Mouse (Mus musculus) heart, postnatal 10 days (tissue): ENCODE data around the gene Ctnnbip1. TPM values are rescaled to one million over a fixed set of nuclear protein-coding genes. Genes with fewer than 3 reads are reported as not detected.
A peak's percentile ranks its signal among the peaks of the same experiment; 100 is the strongest.

Experiments
- DNase-seq, 2 experiments: peaks; one replicate each; pipeline ENCODE4 v3.0.0; 2021
- intact Hi-C: fragments of 180-260 bp; cut with DNase I; formaldehyde crosslinking; loops from one replicate; pipeline ENCODE4 v1.15.1; 2025
- total RNA-seq, 2 experiments: library from RNA; stranded (reverse); gene quantifications; 2 replicates each; pipeline ENCODE4 v1.2.3; 2021

The Ctnnbip1 gene
- total RNA-seq, 2 experiments from 2014 or later: 57.2 to 63.7 TPM

DNA sequence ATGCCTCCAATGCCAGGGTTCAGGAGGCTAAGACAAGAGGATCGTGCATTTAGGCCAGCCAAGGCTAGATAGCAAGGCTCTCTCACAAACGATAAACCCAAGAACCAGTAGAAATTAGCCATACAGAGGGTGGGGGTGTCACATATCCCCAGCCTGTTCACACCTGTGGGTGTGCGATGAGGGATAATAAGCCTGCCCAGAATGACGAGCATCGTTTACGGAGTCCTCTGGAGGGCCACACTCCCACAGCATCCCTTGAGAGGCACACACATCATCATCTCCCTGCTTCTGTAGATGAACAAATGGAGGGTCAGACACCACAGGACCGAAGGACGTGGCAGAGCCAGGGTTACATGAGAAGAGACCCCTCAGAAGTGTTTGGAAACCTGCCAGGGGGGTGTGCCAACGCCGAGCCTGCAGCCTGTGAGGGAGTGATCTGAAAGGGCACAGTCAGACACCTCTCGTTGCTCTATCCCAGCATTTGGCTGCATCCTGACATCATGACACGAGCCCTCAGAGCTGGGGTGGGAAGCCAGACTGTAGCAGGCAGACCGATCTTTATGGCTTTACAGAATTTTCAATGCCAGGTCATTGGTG, 60.1 kb downstream of the Ctnnbip1 start:
- intact Hi-C loops: no loop called here
- DNase-seq: no peak

DNA sequence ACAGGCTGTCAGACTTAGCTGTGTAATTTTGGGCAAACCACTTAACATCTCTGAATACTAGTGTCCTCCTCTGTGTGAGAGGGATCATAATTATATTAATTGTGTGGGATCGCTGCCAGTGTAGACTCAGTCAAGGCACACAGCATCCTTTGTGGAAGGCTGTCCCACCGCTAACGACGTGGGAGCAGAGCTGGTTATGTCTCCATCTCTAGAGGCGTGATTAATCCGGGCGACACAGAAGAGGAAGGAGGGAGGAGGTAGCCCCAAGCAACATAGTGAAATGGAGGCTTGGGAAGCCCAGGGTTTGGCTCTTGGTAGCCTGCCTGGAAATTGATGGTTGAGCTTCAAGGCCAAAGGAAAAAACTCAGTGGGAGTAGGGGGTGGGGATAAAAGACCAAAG, 60.8 kb downstream of the Ctnnbip1 start:
- intact Hi-C loops: no loop called here

DNA sequence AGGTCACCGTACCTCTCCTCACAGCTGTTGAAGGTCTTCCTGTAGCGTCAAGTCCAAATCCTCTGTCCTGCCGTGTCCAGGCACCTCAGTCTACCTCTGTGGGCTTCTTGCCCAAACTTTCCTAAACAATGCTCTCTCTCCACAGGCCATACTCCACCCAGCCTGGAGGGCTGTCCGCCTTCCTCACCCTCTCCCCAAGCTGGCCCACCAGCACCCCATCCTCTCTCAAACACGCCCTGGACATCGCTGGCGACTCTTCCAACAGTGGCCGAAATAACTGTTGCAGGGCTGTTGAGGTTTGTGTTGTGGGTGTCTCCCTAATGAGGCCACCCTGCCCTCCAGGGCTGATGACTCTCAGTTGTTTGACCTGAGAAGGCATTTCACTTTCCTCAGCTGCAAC, 67.2 kb downstream of the Ctnnbip1 start:
- intact Hi-C loops: no loop called here
- no peak for DNase-seq

More for the DNA sequence above, 60.8 kb downstream of the Ctnnbip1 start:
- DNase-seq: no peak

DNA sequence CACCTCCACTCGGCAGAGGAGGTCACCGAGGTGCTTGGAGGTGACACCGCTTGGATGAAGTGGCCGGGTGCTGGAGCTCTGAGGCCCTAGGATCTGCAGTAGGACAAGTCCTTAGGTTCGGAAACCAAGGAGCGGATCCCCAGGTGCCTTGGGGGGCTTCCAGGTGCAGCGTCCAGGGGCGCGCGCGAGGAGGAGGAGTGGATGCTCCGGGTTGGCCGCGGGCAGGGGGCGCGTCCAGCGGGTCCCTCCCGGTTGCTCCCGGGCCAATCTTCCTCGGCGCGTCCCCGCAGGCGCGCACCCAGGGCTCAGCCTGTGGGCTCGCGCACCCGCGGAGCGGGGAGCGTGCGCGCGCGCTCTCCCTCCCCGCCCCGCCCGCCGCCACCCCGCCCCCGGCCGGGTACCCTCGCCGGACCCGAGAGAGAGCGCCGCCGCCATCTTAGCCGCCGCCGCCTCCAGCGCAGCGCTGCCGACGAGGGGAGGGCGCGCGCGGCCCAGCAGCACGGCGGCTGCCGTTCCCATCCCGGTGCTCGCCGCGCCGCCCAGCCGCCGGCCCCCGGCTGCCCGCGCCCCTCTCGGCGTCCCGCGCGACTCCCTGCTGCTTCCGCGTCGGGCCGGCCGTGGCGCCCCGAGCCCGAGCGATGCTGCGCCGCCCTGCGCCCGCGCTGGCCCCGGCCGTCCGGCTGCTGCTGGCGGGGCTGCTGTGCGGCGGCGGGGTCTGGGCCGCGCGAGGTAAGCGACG, 68.2 kb downstream of the Ctnnbip1 start, which contains the start of gene Clstn1:
TSS of gene Clstn1 (plus strand) at position 425 of the 739 bp plus-strand sequence.
- intact Hi-C loops: no loop called here
- DNase-seq: peak; percentile 64 to 75

DNA sequence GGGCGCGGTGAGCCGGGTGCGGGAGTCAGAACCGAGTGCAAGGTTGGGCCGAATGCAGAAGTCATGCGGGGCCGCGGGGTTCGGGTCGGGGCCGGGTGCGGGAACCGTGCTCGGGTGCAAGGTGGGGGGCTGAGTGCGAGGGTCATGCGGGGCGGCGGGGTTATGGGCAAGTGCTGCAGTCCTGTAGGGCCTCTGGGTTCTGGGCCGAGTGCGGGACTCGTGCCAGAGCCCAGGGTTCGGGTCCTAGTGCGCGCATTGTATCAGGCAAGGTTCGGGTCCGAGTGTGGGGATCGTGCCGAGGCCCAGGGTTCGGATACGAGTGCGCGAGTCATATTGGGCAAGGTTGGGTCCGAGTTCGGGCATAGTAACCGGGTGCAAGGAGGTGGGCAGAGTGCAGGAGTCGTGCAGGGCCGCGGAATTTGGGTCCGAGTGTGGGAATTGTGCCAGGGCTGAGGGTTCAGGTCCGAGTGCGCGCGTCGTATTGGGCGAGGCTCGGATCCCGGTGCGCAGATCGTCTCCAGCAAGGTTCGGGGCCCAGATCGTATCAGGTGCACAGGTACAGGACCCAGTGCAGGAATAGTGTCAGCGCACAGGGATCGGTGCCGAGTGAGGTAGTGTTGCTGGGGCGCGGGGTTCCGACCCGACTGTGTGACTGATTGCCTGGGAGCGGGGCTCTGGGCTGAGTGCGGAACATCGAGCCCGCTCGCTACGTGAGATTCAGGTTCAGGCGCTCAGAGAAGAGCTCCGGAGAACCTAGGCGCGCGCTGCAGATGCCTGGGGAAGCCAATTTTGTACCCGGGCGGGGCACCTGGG, 69.0 kb downstream of the Ctnnbip1 start:
- intact Hi-C loops: no loop called here
- peak; percentile 52 to 54 for DNase-seq

DNA sequence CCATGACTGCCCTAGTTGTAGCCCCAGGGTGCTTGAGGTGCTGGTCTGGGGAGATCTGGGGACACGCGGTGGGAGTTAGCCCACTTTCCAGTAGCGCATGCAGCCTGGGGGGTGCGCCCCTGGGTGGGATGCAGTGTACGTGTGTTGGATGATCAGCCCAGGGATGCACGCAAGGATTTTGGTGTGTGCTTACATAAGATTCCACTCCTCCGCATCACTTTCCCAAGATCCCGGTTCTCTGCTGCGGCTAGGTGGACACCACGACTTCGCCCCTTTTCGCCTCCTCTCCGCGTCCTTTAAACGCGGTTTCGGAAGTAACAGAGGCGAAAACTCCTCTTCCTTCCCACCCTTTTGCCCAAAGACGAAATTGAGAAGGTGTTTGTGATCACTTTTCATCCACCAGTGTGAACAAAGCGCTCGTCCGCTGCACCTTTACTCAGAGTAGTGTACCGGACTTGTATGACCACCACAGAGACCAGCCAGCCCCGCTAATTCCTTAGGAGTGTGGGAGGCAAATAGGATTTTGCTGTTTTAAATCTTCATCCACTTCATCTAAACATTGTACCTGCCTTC, 69.6 kb downstream of the Ctnnbip1 start:
- intact Hi-C loops: loop anchor here (2.0 kb wide), 1 partner anchor 23 kb away; no protein-coding TSS in a partner anchor
- no peak for DNase-seq

DNA sequence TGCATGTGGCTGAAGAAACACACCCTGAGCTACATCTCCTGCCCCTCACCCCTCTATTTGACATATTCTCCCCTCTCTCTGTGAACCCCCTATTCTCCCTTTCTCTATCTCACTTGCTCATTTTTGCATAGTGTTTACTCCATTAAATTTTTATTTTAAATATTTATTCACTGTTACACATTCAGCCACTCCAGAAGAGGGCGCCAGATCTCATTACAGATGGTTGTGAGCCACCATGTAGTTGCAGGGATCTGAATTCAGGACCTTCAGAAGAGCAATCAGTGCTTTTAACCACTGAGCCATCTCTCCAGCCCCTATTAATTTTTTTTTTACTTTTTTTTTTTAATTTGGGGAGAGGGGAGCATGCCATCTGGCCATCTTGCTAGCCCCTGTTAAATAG, 72.2 kb downstream of the Ctnnbip1 start:
- no peak for DNase-seq
- intact Hi-C loops: no loop called here

DNA sequence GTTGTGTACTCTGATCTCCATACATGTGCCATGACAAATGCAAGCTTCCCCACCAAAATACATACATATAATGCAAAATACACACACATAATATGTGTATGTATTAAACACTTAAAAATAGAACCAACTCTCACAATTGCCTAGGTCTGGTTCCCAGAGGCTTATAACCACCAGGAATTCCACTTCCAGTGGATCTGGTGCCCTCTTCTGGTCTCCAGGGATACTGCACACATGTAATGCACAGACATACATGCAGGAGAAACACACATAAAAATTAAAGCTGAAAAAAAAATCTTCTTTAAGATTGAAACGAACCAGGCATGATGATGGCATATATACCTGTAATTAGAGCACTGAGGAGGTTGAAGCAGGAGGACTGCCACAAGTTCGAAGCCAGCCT, 73.5 kb downstream of the Ctnnbip1 start:
- intact Hi-C loops: no loop called here
- DNase-seq: no peak

DNA sequence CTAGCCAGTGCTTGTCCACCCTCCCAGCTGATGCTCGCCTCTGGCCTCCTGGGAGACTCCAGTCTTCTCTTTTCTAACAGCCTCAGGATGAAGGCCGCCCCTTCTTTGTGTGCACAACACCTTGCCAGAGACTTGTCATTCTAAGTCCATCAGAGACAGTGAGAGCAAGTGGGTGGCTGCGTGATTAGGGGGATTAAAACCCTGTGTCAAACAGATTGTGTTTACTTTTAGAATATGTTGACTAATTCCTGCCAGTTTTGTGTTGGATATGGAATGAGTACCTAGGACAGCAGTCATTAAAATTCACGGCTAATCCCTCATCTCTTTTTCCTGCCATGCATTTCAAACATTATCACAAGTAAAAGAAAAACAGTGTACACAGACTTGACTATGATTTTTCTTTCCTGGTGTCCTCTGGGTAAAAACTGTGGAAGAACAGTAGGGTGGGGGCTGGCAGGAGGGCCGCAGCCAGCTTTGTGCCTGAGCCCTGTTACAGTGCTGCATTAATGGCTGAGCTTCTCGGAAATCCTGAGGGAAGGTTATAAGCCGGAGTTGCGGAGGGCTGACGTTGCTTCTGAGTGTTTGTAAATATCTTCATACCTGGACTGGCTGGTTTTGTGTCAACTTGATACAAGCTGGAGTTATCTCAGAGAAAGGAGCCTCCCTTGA, 77.0 kb downstream of the Ctnnbip1 start:
- no peak for DNase-seq
- intact Hi-C loops: no loop called here

DNA sequence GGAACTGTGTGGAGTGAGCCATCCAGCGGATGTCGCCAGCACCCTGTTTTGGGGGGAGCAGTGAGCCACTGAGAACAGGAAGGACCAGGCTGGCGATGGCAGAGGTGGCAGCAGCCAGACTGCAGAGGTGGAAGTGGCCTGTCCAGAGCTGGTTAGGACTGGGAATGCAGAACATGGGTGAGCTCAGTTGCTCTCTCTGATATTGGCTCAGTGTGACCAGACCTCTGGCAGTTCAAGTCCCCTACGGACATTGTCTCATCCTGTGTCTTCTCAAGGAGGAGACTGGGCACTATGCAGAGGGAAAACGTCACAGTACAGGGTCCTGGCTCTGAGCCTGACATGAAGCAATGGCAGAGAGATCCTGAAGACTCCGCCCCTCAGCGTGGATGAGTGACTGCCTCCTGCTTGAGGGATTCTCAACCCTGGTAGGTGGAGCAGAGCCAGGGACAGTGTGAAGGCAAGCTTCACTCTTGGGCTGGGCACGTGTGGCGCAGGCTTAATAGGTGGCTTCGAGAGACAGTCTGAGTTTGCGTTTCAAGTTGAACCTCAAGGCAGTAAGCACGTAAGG, 79.7 kb downstream of the Ctnnbip1 start:
- DNase-seq: peak in 1 of 2 experiments; percentile 33
- intact Hi-C loops: no loop called here

DNA sequence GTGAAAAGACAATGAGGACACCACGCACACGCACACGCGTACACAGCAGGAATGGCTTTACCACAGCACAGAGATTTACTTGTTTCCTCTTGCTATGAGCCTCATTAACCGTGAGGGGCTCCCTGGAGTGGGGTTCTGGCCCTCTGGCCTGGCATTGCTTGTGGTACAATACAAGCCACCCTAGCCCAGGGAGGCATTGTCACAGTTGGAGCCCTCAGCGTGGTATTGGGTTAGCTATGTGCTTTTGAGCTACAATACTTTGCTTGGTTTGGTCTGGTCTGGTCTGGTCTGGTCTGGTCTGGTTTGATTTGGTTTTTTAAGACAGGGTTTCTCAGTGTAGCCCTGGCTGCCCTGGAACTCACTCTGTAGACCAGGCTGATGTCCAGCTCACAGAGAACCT, 81.5 kb downstream of the Ctnnbip1 start:
- intact Hi-C loops: no loop called here

DNA sequence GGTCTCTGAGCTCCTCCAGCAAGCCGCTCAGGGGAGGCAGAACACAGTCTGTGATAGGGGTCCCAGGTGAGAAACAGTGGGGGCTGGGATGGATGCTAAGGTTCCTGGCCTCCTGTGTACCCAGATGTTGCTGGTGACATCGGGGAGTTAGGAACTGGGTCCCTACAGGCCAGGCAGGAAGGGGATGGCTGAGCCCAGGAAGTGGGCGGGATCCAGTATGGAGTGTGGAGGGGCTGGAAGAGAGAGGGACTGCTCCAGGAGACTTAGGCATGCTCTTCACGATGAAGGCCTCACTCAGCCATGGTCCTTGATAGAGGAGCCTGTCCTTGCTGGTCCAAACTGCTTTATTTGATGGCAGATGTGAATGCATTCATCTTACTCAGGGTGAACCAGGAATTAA, 82.1 kb downstream of the Ctnnbip1 start:
- DNase-seq: no peak
- intact Hi-C loops: no loop called here

More for the DNA sequence above, 81.5 kb downstream of the Ctnnbip1 start:
- no peak for DNase-seq

DNA sequence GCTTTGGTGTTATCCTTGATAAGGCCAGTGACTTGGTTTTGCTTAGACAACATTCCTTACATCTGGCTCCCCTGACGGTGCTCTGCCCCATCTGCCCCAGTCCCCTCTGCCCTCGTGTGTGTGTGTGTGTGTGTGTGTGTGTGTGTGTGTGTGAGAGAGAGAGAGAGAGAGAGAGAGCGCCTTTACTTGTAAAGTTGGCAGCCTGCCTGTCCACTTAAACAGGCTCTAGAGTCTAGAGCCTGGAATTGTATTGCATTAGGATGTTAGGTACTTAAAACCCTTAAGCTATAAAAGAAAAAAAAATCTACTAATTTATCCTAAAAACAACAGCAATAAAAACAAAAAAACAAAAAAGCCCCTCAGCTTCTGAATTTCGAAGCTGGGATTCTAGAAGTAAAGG, 83.4 kb downstream of the Ctnnbip1 start:
- no peak for DNase-seq
- intact Hi-C loops: no loop called here

DNA sequence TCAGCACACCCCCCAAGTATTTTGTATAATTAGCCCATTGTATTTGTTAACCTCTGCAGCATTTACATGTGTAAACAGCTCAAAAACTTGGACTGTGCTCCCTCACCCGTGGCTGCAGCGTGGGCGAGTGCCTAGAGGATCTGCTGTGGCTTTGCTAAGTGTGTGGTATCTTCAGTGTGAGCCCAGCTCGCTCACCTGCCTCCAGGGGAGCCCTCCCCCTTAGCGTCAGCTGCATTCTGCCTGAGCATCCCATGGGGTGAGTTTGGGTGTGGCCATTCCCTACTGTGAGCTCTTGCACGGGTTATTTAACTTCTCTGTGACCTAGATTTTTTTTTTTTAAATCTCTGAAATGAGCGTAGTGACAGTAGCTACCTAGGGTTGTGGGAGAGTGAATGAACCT, 84.2 kb downstream of the Ctnnbip1 start:
- intact Hi-C loops: no loop called here
- no peak for DNase-seq

DNA sequence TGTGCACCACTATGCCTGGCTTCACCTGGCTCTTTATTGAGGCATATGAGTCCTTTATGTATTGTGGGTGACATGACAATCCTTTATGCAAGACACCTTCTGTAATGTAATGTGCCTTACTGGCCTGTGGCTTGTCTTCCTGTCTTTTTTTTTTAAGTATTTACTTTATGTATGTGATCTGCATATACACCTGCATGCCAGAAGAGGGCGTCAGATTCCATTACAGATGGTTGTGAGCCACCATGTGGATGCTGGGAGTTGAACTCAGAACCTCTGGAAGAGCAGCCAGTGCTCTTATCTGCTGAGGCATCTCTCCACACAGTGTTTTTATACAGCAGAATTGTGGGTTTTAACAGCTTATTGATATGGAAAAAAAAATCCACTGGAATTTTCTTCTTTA, 85.8 kb downstream of the Ctnnbip1 start:
- intact Hi-C loops: no loop called here
- DNase-seq: no peak

DNA sequence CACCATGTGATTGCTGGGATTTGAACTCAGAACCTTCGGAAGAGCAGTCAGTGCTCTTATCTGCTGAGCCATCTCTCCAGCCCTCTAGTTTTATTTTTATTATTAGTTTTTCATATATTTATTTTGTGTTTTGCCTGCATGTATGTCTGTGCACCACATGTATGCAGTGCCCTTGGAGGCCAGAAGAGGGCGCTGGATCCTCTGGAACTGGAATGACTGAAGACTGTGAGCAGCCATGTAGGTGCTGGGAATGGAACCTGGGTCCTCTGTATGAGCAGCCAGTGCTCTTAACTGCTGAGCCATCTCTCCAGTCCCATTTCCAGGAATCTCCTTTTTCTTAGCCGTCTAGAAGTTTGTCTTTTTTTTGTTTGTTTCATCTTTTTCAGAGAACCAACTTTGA, 86.5 kb downstream of the Ctnnbip1 start:
- no peak for DNase-seq
- intact Hi-C loops: no loop called here

DNA sequence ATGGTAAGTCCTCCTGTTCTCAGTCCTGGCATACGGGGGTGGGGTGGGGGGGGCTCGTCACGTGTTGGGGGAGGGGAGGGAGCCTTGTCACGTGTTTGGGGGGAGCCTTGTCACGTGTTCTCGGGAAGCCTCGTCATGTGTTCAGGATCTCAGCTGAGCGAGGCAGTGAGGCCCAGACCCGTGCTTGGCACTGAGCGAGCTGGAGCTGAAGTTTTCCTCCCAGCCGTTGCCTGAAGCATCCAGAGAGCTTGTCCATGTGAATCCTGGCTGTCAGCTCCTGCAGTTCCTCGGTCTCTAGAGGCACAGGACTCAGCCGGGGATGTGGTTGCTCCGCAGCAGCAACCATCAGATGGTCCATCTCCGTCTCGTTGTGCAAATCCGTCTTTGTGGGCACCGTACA, 88.0 kb downstream of the Ctnnbip1 start:
- intact Hi-C loops: no loop called here
- DNase-seq: peak in 1 of 2 experiments; percentile 35

DNA sequence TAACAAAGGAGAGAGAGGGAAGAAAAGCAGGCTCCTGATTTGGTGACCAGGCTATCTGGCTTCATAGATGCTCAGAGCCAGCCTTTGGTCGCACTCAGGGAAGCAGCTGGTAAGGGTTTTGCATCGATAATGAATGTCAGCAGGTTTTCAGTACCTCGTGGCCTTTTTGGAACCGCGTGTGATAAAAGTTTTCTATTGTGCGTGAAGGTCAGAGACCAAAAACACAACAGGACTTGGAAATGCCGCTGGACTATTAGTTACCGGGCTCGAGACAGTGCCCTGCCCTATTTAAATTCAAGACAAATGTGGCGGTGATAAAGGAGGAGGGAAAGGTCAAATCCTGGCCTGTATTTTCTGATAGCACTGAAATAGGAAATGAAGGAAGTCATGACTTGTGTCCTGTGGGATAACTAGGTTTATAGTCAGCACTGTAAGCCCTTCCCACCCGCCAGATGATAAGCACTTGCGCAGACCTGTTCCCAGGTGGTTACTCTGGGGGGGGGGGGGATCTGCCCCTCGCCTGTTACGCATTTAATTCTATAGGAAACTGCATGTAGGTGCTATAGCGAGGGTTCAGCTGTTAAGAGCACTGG, 88.8 kb downstream of the Ctnnbip1 start:
- intact Hi-C loops: no loop called here
- DNase-seq: no peak

DNA sequence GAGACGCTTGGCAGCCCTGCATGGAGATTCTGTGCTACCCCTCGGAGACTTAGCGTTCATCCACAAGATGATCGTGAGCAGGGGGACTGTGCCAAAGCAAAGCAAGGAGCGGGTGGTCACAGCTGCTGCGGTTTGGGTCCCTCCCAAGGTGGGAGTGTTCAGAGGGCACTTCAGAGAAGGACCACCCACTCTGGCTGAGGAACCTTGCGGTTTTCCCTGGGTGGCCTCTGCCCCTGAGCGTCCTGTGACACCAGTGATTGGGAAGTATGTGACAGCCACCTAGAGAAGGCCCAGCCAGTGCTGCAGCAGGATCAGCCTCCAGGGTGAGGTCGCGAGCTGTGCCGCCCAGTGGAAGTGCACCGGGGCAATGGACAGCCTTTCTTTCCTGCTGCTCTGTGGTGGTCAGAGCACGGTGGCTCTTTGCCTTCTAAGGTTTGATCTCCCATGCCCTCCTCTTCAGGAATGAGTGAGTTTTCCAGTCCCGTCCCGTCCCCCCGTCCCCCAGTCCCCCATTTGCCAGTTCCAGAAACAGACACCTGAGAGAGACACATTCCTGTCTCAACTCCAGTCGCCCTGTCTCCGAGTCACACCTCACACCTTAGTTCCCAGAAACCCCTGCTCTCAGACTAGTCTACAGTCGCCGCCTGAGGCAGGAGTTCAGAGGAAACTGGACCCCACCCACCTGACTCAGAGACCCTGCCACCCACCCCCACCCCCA, 89.7 kb downstream of the Ctnnbip1 start:
- intact Hi-C loops: no loop called here
- DNase-seq: peak; percentile 39 to 64
